Mouse (Mus musculus) embryo, embryonic 11.5 days (tissue): ENCODE data around the gene Eya4.

Source experiments
- DNase-seq: peaks from one replicate; pipeline ENCODE4 v3.0.0-alpha.2; 2012; ENCODE audit warnings: low read depth, low spot score

Eya4 gene

DNA sequence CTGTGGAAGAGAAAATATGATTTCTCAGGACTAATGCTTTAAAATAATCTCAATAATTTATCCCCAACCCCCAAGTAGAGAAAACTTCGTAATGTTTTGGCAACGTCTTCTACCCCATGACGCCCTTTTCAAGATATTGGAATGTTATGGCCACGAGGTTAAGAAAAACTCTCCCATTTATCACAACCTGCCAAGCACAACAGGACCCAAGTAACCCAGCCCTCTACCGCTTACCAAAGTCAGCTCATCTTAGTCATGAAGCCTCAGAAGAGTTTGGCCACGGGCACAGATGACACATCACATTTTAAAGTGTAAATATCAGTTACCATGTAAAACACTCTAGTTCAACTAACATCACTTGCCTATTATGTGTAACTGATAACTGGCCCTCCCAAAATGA lies 117.2 kb downstream of the Eya4 start:
- DNase-seq = no peak

GRCm38 (mm10) chr10:23230863-23231262 lies 119.7 kb downstream of the Eya4 start:
- no peak for DNase-seq

DNA sequence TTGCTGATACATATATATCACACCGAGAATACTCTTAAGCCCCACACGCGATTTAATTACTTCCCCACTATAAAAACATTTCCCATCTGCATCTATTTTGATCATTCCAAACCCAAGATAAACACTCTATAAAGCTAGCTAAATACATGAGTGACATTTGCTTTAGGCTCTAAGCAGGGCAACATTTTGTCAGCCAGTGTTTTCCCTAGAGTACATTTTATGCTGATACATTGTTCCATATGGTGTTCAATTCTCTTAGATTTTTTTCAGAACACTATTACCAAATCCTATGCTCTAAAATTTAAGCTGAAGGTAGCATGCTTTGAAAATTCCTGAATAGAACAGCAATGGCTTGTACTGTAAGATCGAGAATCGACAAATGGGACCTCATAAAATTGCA lies 127.2 kb downstream of the Eya4 start:
- DNase-seq = no peak

DNA sequence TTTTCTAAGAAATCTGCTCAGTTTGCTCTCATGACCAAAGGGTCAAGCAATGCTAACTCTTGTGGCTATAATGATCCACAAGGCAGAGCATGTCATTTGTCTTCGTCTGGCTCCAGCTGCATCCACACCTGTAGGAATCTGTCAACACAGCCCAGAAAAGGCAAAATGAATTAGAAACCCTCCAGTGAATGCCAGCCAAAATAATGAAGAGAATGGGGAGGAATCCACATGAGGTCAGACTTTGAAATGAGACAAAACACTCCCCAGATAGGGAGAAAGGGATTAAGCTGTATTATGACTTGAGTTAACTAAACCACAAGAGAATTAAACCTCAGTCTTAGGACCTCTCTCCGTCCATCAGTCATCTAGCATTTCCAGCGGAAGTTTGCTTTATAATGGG lies 130.2 kb downstream of the Eya4 start:
- DNase-seq = no peak

DNA sequence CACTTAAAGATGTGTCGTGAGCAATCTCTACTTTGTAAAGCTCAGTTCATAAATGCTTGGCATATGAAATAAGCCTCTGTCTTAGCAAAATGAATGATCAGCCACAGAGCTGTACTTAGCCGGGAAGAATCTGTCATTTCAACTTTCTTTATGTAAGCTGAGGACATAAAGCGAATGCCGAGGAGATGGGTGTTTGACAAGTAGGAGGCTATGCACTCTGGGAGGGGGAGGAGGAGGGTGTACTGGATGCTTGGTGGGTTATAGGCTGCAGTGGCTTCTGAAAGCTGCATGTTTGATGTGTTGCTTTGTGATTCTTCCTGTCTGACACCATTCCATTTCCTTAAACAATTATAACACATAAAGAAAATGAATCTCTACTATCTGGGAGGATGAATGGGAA lies 133.8 kb downstream of the Eya4 start:
- DNase-seq = no peak

DNA sequence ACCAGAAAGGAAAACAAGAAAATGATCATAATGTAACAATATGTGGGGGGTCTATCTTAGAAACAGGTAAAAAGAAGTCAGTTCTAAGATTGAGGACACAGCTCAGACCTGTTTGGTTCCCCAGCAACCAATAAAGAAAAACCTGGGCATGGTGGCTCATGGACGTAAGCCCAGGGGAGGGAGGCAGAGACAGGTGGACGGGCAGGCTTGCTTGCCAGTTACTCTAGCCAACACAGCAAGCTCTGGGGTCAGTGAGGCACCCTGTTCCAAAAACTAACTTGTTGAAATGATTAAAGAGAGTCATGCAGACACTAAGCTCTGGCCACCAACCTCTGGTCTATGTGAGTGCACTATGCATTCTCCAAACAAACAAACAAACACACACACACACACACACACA lies 139.2 kb downstream of the Eya4 start:
- DNase-seq = no peak

GRCm38 (mm10) chr10:23203885-23204284 lies 146.7 kb downstream of the Eya4 start:
- DNase-seq = no peak

DNA sequence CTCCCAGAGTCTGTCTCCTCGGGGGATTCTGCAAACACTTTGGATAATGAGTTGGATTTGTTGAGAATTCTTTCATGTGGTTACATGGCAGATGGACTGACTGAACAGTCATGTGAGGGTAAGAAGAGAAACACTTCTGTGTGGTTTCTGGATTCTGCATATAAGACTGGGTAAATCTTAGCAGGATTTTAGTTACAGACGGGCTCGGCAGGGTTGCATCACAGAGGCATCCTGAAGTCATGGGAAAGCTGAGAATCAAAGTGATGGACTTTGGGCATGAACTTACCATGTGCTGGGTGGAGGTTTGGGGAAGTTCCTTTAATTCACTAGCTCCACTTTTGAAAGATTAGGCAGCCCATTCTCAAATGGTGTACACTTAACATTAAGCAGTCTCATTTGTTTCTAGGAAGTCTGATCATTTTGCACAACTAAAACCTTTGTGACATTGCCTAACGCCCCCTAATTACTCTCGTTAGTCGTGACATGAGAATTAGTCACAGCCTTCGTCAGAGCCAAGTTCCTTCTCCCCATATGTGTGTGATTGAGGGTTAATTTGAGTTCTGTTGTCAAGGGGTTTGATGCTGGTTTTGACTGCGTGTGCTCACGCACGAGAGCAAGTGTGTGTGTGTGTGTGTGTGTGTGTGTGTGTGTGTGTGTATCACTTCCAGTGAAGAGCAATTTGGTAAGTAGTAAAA lies 147.3 kb downstream of the Eya4 start:
- no peak for DNase-seq

DNA sequence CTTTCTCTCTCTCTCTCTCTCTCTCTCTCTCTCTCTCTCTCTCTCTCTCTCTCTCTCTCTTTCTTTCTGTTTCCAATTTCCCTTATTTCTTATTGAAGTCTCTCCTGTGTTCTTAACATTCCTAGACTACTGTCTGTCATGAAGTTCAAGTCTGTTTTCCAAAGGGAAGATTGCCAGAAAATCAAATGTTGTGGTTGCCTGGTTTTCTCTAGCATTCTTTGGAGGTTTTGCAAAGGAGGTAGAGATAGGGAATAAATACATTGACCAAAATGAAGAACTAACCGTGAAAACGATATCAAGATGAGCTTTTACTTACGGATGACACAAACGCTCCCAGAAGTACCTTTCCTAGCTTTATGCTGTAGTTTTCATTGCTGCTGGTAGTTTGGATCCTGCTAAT lies 148.0 kb downstream of the Eya4 start:
- no peak for DNase-seq

- no peak for DNase-seq
Measured at GRCm38 (mm10) chr10:23198251-23198650, 152.3 kb downstream of the Eya4 start.

DNA sequence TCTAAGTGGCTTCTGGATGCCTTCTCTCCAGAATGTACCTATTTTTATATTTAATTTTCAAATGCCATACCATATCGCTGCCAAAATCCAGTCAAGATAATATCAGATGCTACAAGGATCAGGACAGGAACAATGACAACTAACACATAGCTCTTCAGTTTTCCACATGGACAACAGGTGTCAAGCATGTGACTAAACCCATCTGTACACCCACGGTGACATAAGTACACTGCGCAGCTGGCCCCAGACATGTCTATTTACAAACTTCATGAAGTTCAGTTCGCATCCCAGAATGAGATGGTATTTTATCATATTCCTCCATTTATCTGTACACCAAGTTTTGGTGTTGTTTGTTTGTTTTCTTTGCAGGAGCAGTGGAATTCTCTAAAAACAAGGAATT lies 154.2 kb downstream of the Eya4 start:
- no peak for DNase-seq

DNA sequence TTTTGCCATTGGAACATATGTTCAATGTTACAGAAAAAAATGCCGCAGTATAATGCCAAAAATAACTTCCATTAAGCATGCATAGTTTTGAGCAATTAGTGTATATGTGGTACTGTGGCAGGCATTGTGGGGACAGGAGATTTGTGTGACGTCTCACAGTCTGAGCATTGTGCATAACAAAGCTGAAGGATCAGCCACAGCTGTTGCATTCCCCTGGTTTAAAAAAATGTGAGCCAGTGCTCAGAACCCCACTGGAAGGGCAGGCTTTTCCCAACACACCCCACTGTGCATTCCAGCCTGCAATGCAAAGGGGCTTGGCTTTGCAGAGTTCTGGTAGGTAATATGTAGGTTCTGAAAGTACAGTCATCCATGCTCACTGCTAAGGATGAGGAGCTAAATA lies 155.2 kb downstream of the Eya4 start:
- DNase-seq = no peak

GRCm38 (mm10) chr10:23189836-23190235 lies 160.8 kb downstream of the Eya4 start:
- no peak for DNase-seq

DNA sequence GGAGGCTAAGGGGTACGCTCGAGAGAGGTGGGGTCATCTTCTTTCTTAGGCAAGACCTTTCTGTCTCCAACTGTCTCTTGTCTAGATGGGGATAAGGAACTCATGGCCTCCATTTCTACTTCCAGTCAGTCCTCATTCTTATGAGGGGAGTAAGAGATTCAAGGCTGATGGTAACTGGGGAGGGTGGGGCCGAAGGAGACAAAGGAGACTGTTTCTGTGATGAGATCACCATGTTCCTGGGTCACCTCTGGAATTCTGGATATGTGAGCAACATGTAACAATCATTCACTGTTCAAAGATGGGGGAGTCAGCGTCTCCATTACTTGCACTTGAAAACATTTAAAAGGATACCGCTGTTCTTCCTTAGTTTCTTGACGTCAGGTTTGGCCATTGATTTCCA lies 165.2 kb downstream of the Eya4 start:
- DNase-seq = no peak

GRCm38 (mm10) chr10:23181572-23182493 lies 168.8 kb downstream of the Eya4 start:
- no peak for DNase-seq

DNA sequence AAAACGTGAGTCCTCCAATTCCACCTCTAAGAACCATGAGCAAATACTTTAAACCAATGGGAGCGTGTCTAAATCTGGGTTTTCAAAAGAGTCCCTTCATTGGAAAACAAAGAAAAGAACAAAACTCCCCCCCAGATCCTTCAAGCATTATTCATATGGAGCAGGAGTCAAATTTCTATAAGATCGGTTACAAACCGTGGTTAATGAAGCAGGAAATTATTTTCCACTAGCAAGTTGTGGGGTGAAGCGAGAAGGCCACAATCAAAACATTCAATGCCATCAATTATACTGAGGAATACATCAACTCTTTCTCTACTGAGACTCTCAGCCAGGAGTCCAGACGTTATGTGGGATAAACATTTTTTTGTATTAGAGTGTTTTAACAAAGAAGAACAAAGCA lies 171.3 kb downstream of the Eya4 start:
- no peak for DNase-seq

DNA sequence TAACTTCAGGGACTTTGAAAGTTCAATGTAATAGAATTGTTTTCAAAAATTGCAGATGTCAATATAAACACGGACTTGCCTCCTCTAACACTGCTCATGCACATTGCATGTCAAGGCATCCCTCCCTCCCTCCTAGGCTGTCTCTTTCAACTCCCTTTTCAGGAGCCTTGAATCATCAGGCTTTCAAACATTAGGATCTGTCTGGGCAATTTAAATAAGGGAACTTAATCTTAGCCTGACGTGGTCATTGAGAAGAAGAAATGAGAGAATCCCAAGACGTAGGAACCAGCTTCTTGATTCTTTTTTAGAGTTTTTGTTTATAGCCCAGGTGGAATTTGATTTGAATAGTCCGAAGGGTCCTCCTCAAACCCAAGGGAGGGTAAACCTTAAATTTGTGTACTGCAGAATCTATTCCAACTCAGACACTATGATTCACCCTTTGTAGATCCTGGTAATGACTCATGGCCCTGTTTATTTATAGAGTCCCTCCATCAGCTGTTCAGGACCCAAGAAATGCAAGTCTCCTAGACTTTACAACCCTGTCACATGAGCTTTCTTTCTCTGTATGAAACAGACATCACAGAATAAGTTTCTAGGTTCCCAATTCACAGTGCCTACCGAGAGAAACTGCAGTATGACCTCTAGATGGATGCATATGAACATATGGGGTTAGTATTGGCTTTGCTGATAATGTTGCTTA lies 173.1 kb downstream of the Eya4 start:
- DNase-seq = no peak

- no peak for DNase-seq
Measured at GRCm38 (mm10) chr10:23176666-23177346, 173.8 kb downstream of the Eya4 start.

GRCm38 (mm10) chr10:23171541-23171940 lies 179.0 kb downstream of the Eya4 start:
- DNase-seq = no peak

- no peak for DNase-seq
Measured at GRCm38 (mm10) chr10:23165089-23165642, 185.4 kb downstream of the Eya4 start.

- DNase-seq = no peak
Measured at GRCm38 (mm10) chr10:23159844-23160243, 190.7 kb downstream of the Eya4 start.

DNA sequence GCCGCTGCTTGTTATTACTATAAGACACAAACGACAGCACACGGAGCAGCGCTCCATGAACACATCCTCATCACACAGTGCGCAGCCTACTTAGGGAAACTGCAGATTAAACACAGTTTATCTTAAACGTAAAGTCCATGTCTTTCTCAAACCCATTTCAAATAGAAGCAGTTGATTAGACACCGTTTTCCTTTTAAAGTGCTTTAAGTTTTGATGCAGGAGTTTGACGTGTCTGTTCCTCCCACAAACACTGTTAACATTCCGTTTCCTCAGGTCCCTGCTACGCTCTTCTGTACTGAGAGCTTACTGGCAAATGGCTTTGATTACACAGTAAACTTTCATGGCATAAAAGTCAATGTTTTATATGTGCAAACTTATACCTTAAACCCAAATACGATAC lies 191.4 kb downstream of the Eya4 start:
- DNase-seq = no peak
